Mouse (Mus musculus): ENCODE data around the gene Rrnad1. TPM values are rescaled to one million over a fixed set of nuclear protein-coding genes. Genes with fewer than 3 reads are reported as not detected.

Rrnad1 gene
- polyA plus RNA-seq, 1 experiment from 2014 or later: 17.9 TPM

- no peaks in the 10 kb centered on the region for H3K9me3 ChIP-seq (ENCODE audit: control insufficient read depth, low read length)
- H3K4me3 ChIP-seq (ENCODE audit: low read depth, low read length): no peak overlapping the region
- DNase-seq (ENCODE audit: low spot score) (no peak), ATAC-seq (replicated peaks; ENCODE audit: low FRiP score, low TSS enrichment, low read depth) (no peak)
- WGBS: 92% methylated on average over 10 of the region's 10 CpGs
- no peak overlapping the region for H3K27ac ChIP-seq (ENCODE audit: low read depth)
- H3K36me3 ChIP-seq (ENCODE audit: control insufficient read depth, insufficient read depth, low read length): peaks cover 51% of the 10 kb centered on the region
- peaks cover 22% of the 10 kb centered on the region for H3K4me1 ChIP-seq (replicated peaks; ENCODE audit: control insufficient read depth, insufficient read depth, low read length)
- no peak overlapping the region for H3K4me2 ChIP-seq (ENCODE audit: low read length)
- H3K9ac ChIP-seq (ENCODE audit: low read length): no peak overlapping the region
- H3K27me3 ChIP-seq (replicated peaks; ENCODE audit: control insufficient read depth, insufficient read depth, low read length): no peaks in the 10 kb centered on the region
Measured at GRCm38 (mm10) chr3:87913891-87914290, 16.6 kb downstream of the Rrnad1 start.

GRCm38 (mm10) chr3:87913491-87913890 is 17.0 kb downstream of the Rrnad1 start:
- WGBS: 78% methylated on average over 7 of the region's 7 CpGs
- ATAC-seq (replicated peaks; ENCODE audit: low FRiP score, low TSS enrichment, low read depth): no peak

GRCm38 (mm10) chr3:87910573-87911141 is 19.9 kb downstream of the Rrnad1 start:
- peak; percentile 32 for ATAC-seq (replicated peaks; ENCODE audit: low FRiP score, low TSS enrichment, low read depth)
- H3K27me3 ChIP-seq (replicated peaks; ENCODE audit: control insufficient read depth, insufficient read depth, low read length): no peaks in the 10 kb centered on the region
- H3K36me3 ChIP-seq (ENCODE audit: control insufficient read depth, insufficient read depth, low read length): peaks cover 25% of the 10 kb centered on the region
- no peaks in the 10 kb centered on the region for H3K9me3 ChIP-seq (ENCODE audit: control insufficient read depth, low read length)
- H3K4me3 ChIP-seq (ENCODE audit: low read depth, low read length): peak overlapping the region; percentile 36
- peak overlapping the region; percentile 11; the same call in 1 of the 2 replicates for H3K9ac ChIP-seq (ENCODE audit: low read length)
- peaks cover 36% of the 10 kb centered on the region for H3K4me1 ChIP-seq (replicated peaks; ENCODE audit: control insufficient read depth, insufficient read depth, low read length)
- peak overlapping the region; percentile 49 for H3K4me2 ChIP-seq (ENCODE audit: low read length)
- DNase-seq (ENCODE audit: low spot score): peak; percentile 88
- H3K27ac ChIP-seq (ENCODE audit: low read depth): peak overlapping the region; percentile 72
- WGBS: 6% methylated on average over 12 of the region's 12 CpGs

More at GRCm38 (mm10) chr3:87913491-87913890, 17.0 kb downstream of the Rrnad1 start:
- H3K4me1 ChIP-seq (replicated peaks; ENCODE audit: control insufficient read depth, insufficient read depth, low read length): peaks cover 26% of the 10 kb centered on the region
- H3K9me3 ChIP-seq (ENCODE audit: control insufficient read depth, low read length): no peaks in the 10 kb centered on the region
- DNase-seq (ENCODE audit: low spot score): no peak
- H3K27me3 ChIP-seq (replicated peaks; ENCODE audit: control insufficient read depth, insufficient read depth, low read length): no peaks in the 10 kb centered on the region
- H3K4me2 ChIP-seq (ENCODE audit: low read length): no peak overlapping the region
- H3K27ac ChIP-seq (ENCODE audit: low read depth): no peak overlapping the region
- H3K36me3 ChIP-seq (ENCODE audit: control insufficient read depth, insufficient read depth, low read length): peaks cover 51% of the 10 kb centered on the region
- H3K9ac ChIP-seq (ENCODE audit: low read length): no peak overlapping the region
- no peak overlapping the region for H3K4me3 ChIP-seq (ENCODE audit: low read depth, low read length)

GRCm38 (mm10) chr3:87909874-87910273 is 20.6 kb downstream of the Rrnad1 start:
- Histone ChIP-seq H3K36me3 (ENCODE audit: control insufficient read depth, insufficient read depth, low read length) (peaks cover 18% of the 10 kb centered on the region), H3K27ac (ENCODE audit: low read depth) (peak overlapping the region; percentile 72), H3K4me3 (ENCODE audit: low read depth, low read length) (peak overlapping the region; percentile 36; the same call in 1 of the 2 replicates), H3K4me1 (replicated peaks; ENCODE audit: control insufficient read depth, insufficient read depth, low read length) (peaks cover 36% of the 10 kb centered on the region), H3K9me3 (ENCODE audit: control insufficient read depth, low read length) (no peaks in the 10 kb centered on the region), H3K4me2 (ENCODE audit: low read length) (peak overlapping the region; percentile 49), H3K27me3 (replicated peaks; ENCODE audit: control insufficient read depth, insufficient read depth, low read length) (no peaks in the 10 kb centered on the region), H3K9ac (ENCODE audit: low read length) (peak overlapping the region; percentile 11)
- DNase-seq (ENCODE audit: low spot score): no peak
- 7% methylated on average over 4 of the region's 4 CpGs for WGBS
- no peak for ATAC-seq (replicated peaks; ENCODE audit: low FRiP score, low TSS enrichment, low read depth)

- H3K27me3 ChIP-seq (replicated peaks; ENCODE audit: control insufficient read depth, insufficient read depth, low read length): no peaks in the 10 kb centered on the region
- peak overlapping the region; percentile 72 for H3K27ac ChIP-seq (ENCODE audit: low read depth)
- H3K36me3 ChIP-seq (ENCODE audit: control insufficient read depth, insufficient read depth, low read length): peaks cover 13% of the 10 kb centered on the region
- peak overlapping the region; percentile 49 for H3K4me2 ChIP-seq (ENCODE audit: low read length)
- no peak overlapping the region for H3K9ac ChIP-seq (ENCODE audit: low read length)
- 93% methylated on average over 2 of the region's 2 CpGs for WGBS
- H3K9me3 ChIP-seq (ENCODE audit: control insufficient read depth, low read length): no peaks in the 10 kb centered on the region
- no peak overlapping the region for H3K4me3 ChIP-seq (ENCODE audit: low read depth, low read length)
- peaks cover 36% of the 10 kb centered on the region for H3K4me1 ChIP-seq (replicated peaks; ENCODE audit: control insufficient read depth, insufficient read depth, low read length)
- ATAC-seq (replicated peaks; ENCODE audit: low FRiP score, low TSS enrichment, low read depth) (no peak), DNase-seq (ENCODE audit: low spot score) (no peak)
Measured at GRCm38 (mm10) chr3:87909381-87909780, 21.1 kb downstream of the Rrnad1 start.

GRCm38 (mm10) chr3:87907906-87908305 is 22.6 kb downstream of the Rrnad1 start:
- DNase-seq (ENCODE audit: low spot score): no peak

GRCm38 (mm10) chr3:87906981-87907857 is 23.3 kb downstream of the Rrnad1 start:
- Histone ChIP-seq H3K4me2 (ENCODE audit: low read length) (peak overlapping the region; percentile 78), H3K27ac (ENCODE audit: low read depth) (peak overlapping the region; percentile 92), H3K4me3 (ENCODE audit: low read depth, low read length) (peak overlapping the region; percentile 80), H3K9me3 (ENCODE audit: control insufficient read depth, low read length) (no peaks in the 10 kb centered on the region), H3K36me3 (ENCODE audit: control insufficient read depth, insufficient read depth, low read length) (no peaks in the 10 kb centered on the region), H3K9ac (ENCODE audit: low read length) (peak overlapping the region; percentile 90), H3K27me3 (replicated peaks; ENCODE audit: control insufficient read depth, insufficient read depth, low read length) (no peaks in the 10 kb centered on the region), H3K4me1 (replicated peaks; ENCODE audit: control insufficient read depth, insufficient read depth, low read length) (peaks cover 36% of the 10 kb centered on the region)
- 1% methylated on average over 27 of the region's 27 CpGs for WGBS
- DNase-seq (ENCODE audit: low spot score): peak; percentile 79
- peak; percentile 36 for ATAC-seq (replicated peaks; ENCODE audit: low FRiP score, low TSS enrichment, low read depth)

More at GRCm38 (mm10) chr3:87907906-87908305, 22.6 kb downstream of the Rrnad1 start:
- H3K4me1 ChIP-seq (replicated peaks; ENCODE audit: control insufficient read depth, insufficient read depth, low read length): peaks cover 36% of the 10 kb centered on the region
- peak overlapping the region; percentile 90 for H3K9ac ChIP-seq (ENCODE audit: low read length)
- H3K27ac ChIP-seq (ENCODE audit: low read depth): peak overlapping the region; percentile 92
- no peaks in the 10 kb centered on the region for H3K27me3 ChIP-seq (replicated peaks; ENCODE audit: control insufficient read depth, insufficient read depth, low read length)
- peak overlapping the region; percentile 78 for H3K4me2 ChIP-seq (ENCODE audit: low read length)
- H3K9me3 ChIP-seq (ENCODE audit: control insufficient read depth, low read length): no peaks in the 10 kb centered on the region
- no peaks in the 10 kb centered on the region for H3K36me3 ChIP-seq (ENCODE audit: control insufficient read depth, insufficient read depth, low read length)
- 0% methylated on average over 1 of the region's 1 CpGs for WGBS
- peak overlapping the region; percentile 80 for H3K4me3 ChIP-seq (ENCODE audit: low read depth, low read length)
- ATAC-seq (replicated peaks; ENCODE audit: low FRiP score, low TSS enrichment, low read depth): no peak

- ATAC-seq (replicated peaks; ENCODE audit: low FRiP score, low TSS enrichment, low read depth): peak; percentile 17; the same call in 1 of the 2 replicates
- H3K4me1 ChIP-seq (replicated peaks; ENCODE audit: control insufficient read depth, insufficient read depth, low read length): peaks cover 36% of the 10 kb centered on the region
- no peaks in the 10 kb centered on the region for H3K27me3 ChIP-seq (replicated peaks; ENCODE audit: control insufficient read depth, insufficient read depth, low read length)
- peak overlapping the region; percentile 78 for H3K4me2 ChIP-seq (ENCODE audit: low read length)
- H3K9ac ChIP-seq (ENCODE audit: low read length): peak overlapping the region; percentile 90
- no peaks in the 10 kb centered on the region for H3K36me3 ChIP-seq (ENCODE audit: control insufficient read depth, insufficient read depth, low read length)
- WGBS: 0% methylated on average over 39 of the region's 47 CpGs
- peak overlapping the region; percentile 92 for H3K27ac ChIP-seq (ENCODE audit: low read depth)
- H3K4me3 ChIP-seq (ENCODE audit: low read depth, low read length): peak overlapping the region; percentile 80
- no peaks in the 10 kb centered on the region for H3K9me3 ChIP-seq (ENCODE audit: control insufficient read depth, low read length)
- peak; percentile 74 for DNase-seq (ENCODE audit: low spot score)
Measured at GRCm38 (mm10) chr3:87906601-87906980, 23.9 kb downstream of the Rrnad1 start.
